Mouse (Mus musculus) liver, postnatal 0 days (tissue): ENCODE measurements at regions not wholly inside any gene's neighbourhood (a gene's known extent, or its start where the extent isn't known, plus 50 kb on each side); places are given as distances from the start of the nearest gene placed in this dataset.

Experiments used
- CTCF ChIP-seq: sonication (generic); IDR thresholded peaks from 2 replicates; pipeline ENCODE4 v1.5.1; 2016; ENCODE audit warnings: antibody characterized with exemption, low read depth
- EP300 ChIP-seq: IDR thresholded peaks from 2 replicates; pipeline ENCODE4 v1.6.1; 2016; ENCODE audit warnings: antibody characterized with exemption, low read depth, mild to moderate bottlenecking

DNA sequence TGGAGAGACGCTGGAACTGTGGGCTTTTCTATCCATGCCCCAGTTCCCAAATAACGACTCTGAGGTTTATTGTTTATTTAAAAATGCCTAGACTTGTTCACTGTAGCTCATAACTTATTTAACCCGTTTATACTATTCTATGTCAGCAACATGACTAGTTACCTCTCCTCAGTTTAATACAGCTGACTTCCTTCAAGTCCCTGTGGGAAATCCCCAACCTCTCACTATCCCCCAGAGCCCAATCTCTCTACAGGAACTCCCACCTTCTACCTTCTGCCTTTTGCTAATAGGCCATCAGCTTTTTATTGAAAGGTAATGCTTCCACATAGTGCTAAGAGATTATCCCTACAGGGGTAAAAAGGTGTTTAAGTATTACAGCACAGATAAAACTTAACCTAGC, 109.5 kb downstream of the Akap11 start:
- no peak for TF ChIP-seq CTCF
- TF ChIP-seq EP300: no peak
